Mouse (Mus musculus): ENCODE data around the gene Tiam2.

DNA sequence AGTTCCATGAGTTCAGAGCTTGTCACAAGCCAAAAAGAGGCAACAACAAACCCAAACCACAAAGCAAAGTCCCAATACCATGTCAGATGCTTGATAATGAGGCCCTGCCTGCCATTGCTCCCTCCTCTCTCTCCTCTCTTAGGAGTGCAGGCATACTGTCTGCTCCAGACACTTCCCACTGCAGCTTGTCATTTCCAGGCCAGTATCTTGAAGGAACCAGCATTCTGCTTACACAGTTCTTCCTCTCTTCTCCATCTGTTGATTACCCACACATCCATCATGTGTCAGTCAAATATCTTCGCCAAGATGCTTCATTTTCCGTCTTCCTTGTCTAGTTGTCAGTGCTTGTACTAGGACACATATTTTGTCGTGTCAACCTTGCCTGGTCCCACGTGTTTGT, 2.4 kb downstream of the Tiam2 start:
- no peak for TF ChIP-seq CTCF (IDR thresholded peaks at IDR 0.05; ENCODE audit: borderline replicate concordance, insufficient read depth, low read length)
- no peak for TF ChIP-seq POLR2A (IDR thresholded peaks at IDR 0.05; ENCODE audit: low read depth, low read length)

All from embryonic fibroblast, embryonic 13.5 days (primary cell).